Mouse (Mus musculus): ENCODE measurements around the gene Stat3.

Gene Stat3

DNA sequence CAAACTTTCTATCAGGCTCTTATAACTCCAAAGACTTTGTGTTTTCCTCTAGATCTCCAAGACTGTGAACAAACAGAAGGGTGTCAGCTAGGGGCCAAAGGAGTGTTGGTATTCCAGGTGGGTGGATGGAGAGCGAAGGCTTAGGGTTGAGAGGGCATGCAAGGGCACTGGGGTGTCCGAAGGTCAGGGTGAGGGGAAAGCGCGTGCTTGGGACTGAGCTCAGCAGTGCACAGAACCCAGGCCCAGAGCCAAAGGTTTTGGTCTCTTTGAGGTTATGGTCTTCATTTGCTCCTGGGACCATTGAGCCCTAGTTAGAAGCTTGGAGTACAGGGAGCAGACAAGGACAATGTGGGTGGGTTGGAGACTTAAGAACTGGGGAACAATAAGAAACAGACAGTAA lies 84.2 kb downstream of the Stat3 start:
- DNase-seq (ENCODE audit: low read depth, low spot score): no peak

DNA sequence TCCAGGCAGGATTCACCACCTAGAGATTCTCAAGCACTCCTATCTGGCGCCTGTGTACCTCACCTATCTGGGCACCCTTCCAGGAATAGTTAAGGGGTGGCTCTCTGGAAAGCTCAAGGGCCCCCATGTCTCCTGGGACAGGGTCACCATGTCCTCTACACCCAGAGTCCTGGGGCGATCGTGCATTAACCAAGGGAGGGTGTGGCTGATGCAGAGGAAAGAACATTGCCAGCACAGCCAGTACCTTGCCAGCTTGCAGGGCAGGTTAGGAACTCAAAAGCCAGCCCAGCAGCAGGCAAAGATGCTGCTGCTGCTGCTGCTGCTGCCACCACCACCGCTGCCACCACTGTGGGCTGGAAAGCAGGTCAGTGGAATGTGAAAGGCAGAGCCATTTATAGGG lies 85.1 kb downstream of the Stat3 start:
- DNase-seq (ENCODE audit: low read depth, low spot score): no peak

DNA sequence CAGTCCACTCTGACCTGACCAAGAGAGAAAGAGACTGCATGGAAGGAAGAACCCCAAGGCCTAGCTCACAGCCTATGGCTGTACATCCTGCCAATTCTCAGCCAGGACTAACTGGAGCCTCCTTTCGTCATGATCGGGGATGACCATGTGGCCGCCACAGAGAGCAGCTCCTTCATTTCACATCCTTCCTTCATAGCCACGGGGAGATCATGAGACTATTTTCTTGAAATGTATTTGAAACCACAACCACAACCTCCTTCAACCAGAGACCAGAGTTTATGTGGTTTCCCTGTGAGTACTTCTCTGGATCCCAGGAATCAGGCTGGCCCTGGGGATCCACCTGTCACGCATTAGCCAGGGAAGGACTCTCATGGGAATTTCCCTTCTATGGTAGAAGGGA lies 86.3 kb downstream of the Stat3 start:
- DNase-seq (ENCODE audit: low read depth, low spot score): no peak

DNA sequence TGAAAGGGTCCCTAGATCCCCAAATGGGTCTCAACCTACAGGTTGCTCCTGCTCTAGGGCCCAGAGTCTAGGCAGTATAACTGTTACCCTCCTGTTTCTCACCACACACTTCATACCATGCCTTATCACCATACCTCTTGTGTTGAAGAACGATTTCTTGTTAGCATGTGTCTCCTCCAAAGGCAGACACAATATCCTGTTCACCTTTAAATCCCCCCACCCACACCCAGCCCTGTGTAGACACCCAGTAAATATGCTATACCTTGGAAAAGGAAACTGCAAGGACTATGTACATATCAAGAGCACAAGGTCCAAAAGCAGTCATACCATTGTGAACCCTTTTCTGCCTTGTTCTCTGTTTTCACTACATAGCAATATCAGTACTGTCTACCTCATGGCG lies 87.3 kb downstream of the Stat3 start:
- DNase-seq (ENCODE audit: low read depth, low spot score): no peak

DNA sequence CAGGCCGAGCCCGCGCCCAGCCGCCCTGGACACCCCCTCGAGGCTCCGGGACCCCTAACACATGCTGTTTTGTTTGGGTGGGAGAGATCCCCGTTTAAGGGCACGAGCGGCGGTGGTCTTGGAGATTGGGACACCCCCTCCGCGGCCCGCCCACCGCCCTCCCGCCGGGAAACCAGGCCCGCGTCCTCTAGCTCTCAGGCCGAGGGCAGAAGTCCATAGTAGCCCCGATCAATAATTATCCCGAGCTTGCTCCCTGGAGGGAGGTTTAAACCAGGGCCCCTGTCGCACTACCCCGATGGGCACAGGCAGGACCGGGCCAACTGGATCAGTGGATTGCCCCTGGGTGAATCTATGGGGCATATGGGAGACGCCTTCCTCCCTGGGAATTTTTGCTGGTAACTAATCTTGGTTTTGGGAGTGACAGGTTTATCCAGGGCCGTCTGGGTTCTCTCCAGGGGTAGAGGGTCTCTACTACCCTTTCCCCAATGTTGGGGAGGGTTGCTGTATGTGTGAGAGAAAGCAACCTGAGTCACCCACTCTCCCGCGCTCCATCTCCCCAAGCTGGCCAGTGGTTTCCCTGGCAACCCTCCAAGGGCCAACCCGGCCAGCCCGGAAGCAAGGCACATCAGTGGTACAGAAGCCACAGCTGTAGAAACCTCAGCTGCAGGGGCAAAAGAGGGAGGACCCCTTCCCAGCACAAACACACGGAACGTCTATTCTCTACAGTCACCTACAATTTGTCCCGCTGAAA lies 88.4 kb downstream of the Stat3 start:
- DNase-seq (ENCODE audit: low read depth, low spot score): peak; percentile 26

DNA sequence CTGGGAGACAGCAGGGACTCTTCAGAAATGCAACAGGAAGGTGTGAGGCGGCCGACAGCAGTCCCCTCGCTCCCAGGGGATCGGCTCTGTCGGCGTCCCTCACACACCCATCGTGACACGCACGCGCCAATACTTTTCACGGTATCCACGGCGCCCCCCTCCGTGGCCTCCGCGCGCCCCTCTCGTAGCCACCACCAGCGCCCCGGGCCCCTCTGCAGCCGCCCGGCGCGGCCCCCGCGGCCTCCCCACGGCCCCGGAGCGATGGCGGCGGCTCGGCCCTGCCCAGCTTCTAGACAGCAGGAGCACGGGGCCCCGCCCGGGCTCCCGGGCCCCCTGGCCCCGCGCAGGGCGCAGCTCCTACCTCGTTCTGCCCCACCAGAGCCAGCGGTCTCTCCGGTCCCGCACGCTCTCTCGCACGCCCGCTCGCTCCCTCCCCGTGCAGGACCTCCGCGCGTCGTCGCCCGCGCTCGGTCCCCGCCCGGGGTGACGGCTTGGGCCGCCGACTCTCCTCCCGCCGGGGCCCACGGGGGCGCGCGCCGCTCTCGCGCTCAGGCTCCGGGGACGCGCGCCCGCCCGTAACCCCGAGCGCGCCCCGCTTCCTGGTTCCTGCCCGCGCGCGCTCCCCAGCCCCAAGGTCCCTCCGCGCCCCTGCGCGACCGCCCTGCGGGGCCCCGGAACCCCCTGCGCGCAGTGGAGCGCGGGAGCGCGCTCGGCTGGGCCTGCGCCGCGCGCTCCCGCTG lies 89.1 kb downstream of the Stat3 start, which contains the start of gene Stat5b:
TSS of gene Stat5b (minus strand) at position 687 of the 740 bp plus-strand sequence.
- peak; percentile 46 for DNase-seq (ENCODE audit: low read depth, low spot score)

GRCm38 (mm10) chr11:100849456-100850037 lies 89.8 kb downstream of the Stat3 start:
- no peak for DNase-seq (ENCODE audit: low read depth, low spot score)

GRCm38 (mm10) chr11:100848789-100849379 lies 90.5 kb downstream of the Stat3 start:
- no peak for DNase-seq (ENCODE audit: low read depth, low spot score)

DNA sequence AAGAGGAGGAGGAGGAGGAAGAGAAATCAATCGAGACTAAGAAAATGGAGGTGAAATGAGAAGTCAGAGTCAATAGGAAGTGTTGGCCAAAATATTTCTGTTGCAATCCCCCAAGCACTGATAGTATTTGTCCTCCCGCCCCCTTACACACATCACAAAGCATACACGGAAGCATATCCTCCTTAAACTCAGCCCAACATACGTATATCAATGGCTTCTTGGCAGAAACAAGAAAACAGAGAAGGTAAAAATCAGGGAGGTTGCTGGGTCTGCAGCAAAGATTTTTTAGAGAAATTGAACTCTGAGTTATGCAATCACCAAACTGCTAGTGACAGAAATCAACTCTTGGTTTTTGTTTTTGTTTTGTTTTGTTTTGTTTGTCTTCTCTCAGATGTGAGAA lies 91.3 kb downstream of the Stat3 start:
- no peak for DNase-seq (ENCODE audit: low read depth, low spot score)

DNA sequence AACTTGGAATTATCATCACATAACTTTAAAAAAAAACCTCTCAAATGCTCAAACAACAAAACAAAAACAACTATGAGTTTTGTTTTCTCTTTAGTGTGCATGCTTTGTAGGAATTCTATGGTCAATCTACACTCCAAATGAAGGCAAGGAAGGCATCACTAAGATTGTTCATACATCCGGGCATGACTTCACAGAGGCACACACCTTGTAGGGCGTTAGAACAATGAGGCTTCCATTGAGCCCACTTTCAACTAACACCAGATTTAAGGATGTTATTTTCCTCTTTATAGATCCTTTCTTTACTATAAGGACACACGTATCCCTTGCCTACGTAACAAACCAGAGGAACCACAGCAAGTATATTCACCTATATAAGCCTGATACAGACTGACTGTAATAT lies 91.8 kb downstream of the Stat3 start:
- DNase-seq (ENCODE audit: low read depth, low spot score): no peak

- no peak for DNase-seq (ENCODE audit: low read depth, low spot score)
Measured at GRCm38 (mm10) chr11:100845793-100846192, 93.5 kb downstream of the Stat3 start.

GRCm38 (mm10) chr11:100844121-100844520 lies 95.2 kb downstream of the Stat3 start:
- no peak for DNase-seq (ENCODE audit: low read depth, low spot score)

DNA sequence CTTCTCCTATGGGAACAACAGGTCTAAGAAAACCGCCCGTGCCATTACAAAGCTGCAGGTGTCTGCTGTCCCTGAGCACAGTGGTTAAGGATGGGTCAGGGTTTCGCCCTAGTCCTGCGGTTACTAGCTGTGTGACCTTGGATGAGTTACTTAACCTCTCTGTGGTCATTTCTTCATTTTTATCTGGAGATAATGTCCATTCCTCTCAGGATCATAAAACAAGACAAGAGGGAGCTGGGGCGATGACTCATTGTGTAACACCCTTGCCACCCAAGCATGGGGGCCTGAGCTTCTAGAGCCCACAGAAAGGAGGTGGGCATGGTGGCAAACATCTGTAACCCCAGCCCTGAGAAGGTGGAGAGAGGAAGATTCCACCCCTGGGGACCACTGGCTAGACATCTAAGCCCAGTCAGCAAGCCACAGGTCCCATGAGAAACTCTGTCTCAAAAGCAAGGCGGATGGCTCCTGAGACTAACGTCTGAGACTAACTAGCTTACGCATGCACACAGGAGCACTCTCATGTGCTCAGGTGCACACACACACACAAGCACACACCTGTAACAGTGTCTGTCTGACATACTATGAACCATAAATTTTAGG lies 96.2 kb downstream of the Stat3 start:
- DNase-seq (ENCODE audit: low read depth, low spot score): no peak

- DNase-seq (ENCODE audit: low read depth, low spot score): no peak
Measured at GRCm38 (mm10) chr11:100842025-100842424, 97.3 kb downstream of the Stat3 start.

DNA sequence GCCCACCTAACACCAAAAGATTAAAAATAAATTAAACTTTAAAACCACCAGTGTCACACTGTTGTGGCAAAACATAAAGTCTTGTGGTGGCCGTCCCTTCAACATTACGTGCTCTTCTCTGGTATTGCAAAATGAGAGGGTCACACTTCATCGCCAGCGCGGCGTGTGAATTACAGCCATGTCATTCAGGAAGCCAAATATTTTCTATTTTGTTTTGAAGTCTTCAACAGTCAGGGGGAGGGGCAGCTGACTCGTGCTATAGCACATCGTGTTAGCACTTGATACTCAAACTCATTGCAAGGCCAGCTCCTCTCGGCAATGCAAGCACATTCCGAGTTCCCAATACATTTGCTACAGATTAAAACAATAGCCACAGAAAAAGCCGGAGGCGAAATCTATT lies 98.5 kb downstream of the Stat3 start:
- DNase-seq (ENCODE audit: low read depth, low spot score): no peak

DNA sequence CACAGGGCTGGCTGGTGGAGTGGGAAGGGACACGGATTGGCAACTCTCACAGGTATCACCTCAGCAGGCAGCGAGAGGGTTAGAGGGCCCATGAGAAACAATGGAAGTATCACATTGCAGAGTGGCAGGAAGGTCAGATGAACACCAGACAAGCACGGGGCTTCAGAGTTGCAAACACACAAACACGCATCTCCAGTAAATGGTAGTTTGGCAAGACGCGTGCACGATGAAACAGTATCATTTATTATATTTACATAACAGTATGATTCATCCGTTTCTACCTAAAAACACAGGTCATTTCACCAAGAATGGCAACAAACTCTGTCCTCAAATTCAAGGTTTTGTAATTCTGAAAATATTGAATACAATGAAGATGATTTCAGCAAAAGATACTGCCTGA lies 99.8 kb downstream of the Stat3 start:
- no peak for DNase-seq (ENCODE audit: low read depth, low spot score)

- DNase-seq (ENCODE audit: low read depth, low spot score): no peak
Measured at GRCm38 (mm10) chr11:100838894-100839293, 100.4 kb downstream of the Stat3 start.

DNA sequence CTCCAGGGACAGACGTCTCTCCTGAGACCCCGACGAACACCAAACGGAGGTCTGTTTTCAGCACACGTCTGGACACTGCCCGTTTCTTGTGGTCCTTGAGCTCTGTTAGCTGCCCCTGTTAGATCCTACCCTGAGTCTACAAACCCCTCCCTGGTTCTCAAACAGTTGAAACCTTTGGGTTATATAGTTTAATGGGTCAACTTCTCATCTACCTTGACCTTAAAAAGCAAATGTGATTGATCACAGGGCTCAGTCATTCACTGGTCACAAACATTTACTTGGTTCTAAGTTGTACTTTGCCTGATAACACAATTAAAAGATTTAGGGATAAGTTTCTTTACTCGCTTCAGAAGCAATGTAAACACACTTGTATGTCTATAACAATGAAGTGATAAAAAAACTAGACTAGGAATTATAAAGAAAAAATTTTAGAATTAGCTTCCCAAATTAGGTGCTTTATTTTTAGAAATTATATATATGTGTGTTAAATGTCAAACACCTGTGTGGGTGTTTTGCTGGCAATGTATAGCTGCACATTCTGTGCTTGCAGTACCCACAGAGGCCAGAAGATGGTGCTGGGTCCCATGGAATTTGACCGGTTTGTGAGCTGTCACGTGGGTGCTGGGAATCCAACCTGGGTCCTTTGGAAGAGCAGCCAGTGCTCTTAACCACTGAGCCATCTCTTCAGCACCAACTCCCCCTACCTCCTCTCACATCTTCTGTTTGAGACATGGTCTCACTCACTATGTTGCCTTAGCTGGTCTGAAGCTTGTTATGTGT lies 102.2 kb downstream of the Stat3 start:
- no peak for DNase-seq (ENCODE audit: low read depth, low spot score)

Data from embryo, embryonic 11.5 days (tissue).